Mouse (Mus musculus) frontal cortex, adult (tissue): ENCODE results near the gene Got1.

Experiments used
- ATAC-seq: cut with Nextera tagmentation; 2 replicates; pipeline ENCODE4 v1.9.2; 2017; ENCODE audit warnings: mild to moderate bottlenecking, moderate library complexity, mixed read lengths; ENCODE audit not compliant: low TSS enrichment

Got1 gene

DNA sequence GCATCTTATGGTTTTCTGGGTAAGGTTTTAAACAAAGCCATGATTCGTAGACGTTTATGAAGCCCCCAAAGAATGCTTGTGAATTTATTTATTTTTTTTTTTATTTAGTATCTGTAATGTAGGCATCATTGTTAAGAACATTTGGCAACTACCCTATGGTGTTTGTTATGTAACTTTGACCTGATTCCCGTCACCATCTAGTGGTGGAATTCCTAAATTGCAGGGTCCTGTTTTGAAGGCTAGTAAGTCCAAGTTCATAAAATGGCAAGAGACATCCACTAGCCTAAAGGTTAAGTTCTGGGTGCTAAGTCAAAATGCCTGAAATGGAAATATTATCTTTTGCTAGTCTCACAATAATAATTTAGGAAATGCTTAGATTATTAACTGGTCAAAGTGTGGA is 37.0 kb downstream of the Got1 start:
- no peak for ATAC-seq

DNA sequence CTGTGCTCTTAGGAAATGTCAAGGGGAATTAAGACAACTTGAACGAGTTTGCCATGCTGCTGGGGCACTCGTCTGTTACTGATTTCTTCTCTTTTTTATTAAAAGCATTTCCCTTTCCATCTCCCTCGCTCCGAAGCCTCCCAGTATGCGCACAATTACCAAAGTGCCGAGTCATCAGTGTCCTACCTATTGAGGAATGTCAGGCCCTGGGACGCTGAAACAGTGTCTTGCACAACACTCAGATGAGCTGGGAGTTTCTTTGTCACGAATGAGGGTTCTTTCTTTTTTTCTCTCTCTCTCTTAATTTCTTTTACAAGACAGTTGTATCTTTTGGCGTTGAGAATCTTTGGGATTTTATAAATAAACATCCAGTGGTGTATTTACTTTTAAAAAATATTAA is 43.9 kb downstream of the Got1 start:
- no peak for ATAC-seq

DNA sequence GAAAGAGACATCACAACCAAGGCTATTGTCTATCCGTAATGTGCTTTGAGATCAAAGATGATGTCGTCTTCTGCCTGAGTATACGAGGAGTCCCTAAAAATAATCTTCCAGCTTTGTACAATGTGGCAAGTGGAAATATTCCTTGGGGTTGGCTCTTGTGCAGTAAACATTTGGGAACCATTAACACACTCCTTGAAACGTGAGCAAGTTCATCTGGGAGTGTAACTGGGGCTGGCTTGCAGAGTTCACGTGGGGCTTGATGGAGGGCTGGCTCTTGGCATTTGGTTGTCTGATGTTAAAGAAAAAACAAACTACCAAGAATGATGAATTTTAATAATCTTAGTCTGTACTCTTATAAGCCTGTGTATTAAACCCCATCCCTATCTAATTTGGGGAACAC is 45.0 kb downstream of the Got1 start:
- no peak for ATAC-seq

DNA sequence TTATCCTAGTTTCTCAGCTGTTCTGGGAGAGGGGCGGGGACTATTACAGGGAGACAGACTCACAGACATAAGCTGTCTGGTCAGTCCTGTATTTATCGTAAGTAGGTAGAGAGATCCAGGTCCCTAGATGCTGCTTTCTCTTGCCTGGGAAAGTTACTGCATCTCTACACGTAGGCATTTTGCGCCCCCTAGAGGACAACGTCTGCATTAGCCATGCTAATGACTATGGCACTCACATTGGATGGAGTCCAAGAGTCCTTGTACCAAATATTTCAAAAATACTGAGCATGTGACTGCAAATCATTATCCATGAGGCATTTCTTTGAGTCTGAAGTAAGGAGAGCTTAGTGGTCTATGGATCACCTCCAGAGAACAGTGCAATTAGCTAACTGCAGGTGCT is 45.5 kb downstream of the Got1 start:
- peak; percentile 79 for ATAC-seq

DNA sequence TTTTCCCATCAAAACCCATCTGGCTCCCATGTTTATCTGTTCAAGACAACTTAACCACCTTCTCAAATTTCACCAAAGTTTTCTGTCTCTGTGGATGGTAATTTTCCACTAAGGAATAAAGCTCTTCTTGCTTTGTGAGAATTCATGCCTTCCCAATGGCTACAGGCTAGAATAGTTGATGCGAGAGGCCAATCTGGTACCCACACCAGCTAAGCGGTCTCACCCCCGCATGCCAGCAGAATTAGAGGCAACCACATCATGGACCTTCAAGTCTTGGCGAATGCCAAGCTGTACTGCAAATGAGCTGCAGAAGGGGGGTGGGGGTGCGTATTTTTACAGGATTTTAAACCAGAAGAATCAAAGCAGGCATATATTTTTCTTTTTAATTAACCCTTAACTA is 47.0 kb downstream of the Got1 start:
- no peak for ATAC-seq

DNA sequence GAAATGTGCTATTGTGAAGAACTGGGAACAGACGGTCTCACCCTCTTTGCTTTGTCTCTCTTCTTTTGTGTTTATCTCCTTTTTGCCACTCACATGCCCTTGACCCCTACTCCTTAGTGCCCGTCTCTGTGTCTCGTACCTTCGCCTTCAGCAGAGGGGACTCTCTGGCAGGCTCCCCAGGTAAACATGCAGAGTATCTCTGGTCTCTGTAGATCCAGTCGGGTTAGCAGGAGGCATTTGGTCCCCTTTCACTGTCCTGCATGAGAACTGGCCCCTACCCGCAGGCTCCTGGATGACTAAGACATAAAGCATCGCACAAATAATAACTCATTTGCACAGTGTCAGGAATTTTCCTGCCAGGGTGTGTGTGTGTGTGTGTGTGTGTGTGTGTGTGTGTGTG is 48.3 kb downstream of the Got1 start:
- no peak for ATAC-seq

DNA sequence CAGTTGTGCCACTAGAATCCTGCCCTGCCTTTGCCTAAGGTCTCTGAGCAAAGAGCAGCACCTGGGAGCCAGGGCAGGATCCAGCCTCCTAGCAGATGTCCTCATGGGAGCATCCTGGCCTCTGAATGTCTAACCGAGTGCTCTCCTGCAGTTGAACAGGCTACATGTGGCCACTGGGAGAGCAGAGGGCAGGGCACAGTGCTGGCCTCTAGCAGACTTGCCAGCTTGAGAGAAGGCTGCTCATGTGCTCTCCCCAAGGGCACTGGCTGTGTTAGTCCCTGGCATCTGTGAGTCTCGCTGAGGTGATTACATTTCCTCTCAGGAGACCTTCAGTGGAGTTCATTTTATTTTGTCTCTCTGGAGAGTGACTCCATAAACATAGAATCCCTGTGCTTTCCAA is 48.8 kb downstream of the Got1 start:
- ATAC-seq = no peak

DNA sequence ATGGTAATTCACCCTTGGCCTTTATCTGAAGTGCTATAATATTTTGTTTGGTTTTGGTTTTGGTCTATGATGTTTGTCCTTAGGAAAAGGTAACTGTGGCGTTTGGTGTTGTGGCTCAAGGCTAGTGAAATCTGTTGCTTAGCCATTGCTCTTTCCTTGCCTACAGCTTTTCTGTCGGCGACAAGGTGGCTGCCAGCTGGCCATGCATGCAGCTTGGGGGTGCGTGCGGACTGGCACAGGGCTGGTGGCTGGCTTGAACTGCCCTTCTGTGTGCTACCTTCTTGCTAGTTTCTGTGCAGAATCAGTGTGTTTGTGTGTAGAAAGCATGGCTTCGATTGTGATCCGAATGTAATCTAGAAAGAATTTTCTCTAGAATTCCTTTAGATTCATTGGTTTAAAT is 51.6 kb downstream of the Got1 start:
- no peak for ATAC-seq

DNA sequence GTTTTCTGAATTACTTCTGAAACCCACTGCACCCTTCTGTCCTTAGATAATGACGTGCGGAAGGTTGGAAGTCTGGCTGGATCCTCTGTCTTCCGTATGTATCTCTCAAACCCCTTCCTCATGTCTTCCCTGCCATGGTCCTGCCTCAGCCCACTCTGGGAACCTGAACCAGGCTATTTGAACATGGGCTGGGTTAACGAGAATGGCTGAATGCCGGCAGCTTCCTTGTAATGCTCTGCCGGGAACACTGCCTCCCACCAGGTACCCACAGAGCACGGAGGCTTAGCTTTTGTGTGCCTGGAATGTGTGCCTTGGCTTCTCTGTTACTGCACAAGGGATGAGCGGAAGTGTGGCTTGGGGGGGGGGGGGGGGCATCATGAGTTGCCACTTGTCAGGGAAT is 52.1 kb downstream of the Got1 start:
- peak; percentile 25; the same call in 1 of the 2 replicates for ATAC-seq

DNA sequence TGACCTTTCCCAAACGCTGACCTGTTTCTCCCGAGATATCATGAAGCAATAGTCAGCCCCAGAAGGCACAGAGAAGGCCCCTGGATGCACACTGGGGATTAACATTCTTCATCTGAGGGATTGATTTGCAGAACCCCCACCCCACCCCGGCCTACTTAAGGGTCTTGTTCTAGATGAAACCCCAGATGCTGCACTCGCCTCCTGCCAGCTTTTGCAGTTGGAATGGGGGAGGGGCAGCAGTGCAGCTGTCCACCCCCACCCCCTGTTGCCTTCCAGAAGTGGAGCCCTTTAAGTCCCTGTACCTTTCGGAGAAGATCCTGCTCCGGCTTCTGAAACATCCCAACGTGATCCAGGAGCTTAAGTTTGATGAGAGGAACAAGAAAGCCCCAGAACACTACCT is 55.1 kb downstream of the Got1 start:
- no peak for ATAC-seq

DNA sequence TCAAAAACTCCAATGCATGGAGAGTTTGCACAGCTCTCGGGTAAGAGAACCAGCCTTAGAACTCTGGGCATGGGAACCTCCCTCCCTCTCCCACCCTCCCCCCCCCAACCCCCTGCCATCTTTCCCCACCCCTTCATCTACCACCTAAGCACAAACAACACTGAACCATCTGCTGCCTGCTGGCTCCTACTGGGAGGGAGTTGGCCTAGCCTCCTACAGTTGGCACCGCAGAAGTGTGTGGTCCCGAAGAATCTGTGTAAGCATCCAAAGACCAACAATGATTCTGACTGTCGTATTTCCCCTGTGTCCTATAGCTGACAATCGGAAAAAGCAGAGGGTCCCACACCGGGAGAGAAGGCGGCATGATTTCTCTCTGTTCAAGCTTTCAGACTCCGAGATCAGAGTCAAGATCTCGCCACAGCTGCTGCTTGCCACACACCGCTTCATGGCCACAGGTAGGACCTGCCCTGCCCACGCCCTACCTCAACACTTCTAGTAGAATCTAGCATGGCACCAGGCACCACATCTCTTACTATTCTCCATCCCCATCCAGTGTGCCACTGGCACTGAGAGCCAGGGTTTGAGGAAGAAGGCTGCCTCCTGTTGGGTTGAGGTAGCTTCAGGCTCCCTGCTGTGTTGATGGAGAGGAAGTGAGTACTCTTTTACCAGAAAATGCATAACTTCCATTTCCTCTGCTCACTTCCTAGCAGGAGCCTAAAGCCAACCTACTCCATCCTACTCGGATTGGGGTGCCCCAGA is 56.3 kb downstream of the Got1 start:
- peak; percentile 81 for ATAC-seq

DNA sequence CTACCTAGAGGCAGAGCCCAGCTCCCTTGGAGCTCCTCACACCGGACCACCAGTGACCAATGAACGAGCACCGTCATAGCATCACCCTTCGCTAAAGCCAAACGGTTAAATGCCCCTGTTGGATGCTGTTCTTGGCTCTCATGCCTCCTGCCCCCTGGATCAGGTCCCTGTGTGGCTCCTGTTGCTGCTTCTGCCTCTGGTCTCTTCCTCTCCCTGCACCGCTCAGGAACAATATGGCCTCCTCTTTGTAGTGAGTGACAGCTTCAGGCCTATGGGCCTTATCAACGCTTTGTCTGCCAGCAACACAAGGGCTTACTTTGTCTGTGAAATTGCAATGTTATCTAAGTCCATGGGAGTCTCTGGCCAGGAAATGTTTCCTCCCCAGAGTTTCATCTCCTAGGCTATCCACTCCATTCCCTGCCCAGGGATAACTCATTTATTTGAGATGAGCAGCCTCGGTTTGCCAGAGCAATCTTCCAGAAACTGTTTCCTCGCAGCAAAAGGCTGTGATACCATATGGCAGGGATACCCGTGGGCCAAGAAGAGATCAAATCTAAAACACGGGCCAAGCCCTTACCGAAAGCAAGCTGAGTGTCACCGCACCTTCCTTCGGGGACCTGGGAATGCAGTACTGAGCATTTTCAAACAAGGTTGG is 58.7 kb downstream of the Got1 start:
- no peak for ATAC-seq

DNA sequence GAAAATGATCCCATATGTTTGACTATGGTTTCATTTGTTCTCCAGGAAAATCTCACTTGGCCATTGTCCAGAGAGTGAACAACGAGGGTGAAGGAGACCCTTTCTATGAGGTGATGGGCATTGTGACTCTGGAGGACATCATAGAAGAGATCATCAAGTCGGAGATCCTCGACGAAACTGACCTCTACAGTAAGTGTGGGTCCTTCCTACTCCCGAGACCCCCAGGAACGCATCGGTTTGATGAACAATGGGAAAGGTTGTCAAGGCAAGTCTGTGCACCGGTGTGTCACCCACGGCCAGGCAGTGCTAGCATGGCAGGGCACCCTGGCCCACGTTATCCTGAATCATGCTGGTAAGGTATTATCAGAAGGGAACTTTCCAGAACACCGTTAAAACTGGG is 59.3 kb downstream of the Got1 start:
- no peak for ATAC-seq

DNA sequence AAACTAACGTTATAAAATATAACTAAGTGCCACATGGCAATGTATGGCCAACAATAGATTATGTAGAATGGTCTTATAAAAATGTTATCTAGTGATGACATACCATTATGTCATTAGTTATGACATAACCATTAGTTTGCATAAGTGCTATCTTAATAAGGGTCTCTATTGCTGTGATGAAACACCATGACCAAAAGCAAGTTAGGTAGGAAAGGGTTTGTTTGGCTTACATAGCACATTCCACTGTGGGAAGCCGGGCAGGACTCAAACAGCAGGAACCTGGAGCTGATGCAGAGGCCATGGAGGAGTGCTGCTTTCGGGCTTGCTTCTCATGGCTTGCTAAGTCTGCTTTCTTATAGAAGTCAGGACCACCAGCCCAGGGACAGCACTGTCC is 60.1 kb downstream of the Got1 start:
- no peak for ATAC-seq

DNA sequence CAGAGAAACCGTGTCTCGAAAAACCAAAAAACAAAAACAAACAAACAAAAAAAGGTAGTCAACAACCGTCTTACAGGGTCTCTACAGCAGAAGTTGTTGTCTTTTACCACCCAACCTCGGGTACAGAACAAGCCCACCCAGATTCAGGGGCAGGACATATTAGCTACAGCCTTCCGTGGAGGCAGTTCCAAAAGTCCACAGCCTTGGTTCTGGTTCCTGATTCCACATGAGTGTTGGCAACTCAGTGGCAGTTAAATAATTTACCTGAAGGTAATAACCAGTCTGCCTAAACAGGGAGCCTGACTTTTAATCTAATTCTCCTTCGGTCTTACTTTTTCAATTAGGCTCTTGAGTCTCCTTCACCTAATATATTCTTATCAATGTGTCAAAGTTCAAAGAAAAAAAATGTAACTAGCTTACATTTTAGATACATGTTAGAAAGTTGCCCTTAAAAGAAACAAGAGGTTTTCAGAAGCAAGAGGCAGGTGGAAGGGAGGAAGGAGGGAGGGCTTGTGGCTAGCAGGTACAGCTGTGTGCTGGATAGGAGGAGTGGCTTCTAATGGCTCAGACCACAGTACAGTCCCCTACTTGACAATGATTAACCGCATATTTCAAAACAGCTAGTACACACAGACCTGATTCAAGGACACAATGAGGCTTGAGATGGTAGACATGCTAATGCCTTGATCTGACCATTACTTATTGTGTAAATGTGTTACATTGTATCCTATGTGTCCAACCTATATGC is 60.7 kb downstream of the Got1 start:
- no peak for ATAC-seq

DNA sequence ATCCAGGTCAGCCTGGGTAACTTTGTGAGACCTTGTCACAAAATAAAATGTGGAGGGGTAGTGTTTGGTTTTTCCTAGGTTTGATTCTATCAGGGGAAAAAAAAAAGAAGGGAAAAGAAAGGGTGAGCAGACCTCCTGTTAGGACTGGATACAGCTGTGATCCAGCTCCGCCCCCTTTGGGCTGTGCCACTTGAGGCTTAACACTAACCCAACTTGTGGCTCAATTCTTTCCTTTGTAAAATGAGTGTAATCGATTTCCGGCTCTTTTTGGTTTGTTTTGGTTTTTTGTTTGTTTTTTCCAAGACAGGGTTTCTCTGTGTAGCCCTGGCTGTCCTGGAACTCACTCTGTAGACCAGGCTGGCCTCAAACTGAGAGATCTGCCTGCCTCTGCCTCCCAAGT is 62.3 kb downstream of the Got1 start:
- ATAC-seq = no peak

DNA sequence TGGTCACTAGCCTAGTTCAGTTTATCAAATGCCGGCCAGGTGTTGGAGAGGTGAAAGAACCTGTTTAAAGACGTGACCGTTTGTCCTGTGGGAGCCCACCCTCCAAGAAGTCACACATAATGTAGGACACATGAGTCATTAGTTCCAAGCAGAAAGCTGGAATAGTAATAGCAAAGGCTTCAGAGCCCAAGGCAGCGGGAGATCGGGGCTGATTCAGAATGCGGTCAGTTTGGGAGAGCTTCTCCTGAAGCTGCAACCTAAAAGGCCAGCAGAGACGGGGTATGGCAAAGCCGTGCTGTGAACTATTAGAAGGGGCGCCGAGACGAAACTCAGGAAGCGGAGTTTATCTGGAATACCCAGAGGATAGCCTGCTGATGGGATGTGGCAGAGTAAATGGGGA is 63.9 kb downstream of the Got1 start:
- peak; percentile 24; the same call in 1 of the 2 replicates for ATAC-seq

DNA sequence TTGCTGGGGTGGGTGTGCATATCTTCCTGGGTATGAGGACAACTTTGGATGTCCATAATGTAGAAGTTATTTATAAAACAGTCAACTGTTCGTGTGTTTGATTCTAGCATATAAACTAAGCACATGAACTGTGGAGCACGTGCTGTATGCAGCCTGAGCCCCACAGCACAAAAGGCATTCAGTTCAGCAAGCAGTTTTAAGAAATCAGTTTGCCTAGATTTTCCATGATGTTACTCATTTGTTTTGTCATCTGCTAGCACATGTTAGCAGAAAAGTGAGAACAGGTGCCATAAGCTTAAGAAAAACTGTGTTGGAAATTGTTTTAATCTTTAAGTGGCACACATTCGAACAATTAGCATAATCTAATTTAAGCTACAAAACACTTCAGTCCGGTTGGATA is 64.5 kb downstream of the Got1 start:
- ATAC-seq = peak; percentile 60; the same call in 1 of the 2 replicates

DNA sequence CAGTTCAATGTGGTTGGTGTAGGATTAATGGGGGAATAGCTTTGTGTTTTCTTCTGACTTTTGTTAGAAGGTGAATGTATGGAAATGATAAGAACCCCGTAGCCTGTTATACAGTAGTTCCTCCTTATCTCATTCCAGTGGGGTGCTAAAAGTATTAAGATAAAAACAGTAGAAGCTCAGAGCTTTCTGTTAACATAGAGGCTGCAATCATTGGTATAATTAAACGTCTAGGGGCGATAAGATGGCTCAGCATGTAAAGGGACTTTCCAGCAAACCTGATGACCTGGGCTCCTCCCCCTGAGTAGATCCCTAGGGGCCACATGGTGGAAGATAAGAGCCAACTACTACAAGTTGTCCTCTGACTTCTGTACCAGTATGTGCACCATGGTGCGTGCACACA is 71.4 kb downstream of the Got1 start:
- ATAC-seq = no peak

DNA sequence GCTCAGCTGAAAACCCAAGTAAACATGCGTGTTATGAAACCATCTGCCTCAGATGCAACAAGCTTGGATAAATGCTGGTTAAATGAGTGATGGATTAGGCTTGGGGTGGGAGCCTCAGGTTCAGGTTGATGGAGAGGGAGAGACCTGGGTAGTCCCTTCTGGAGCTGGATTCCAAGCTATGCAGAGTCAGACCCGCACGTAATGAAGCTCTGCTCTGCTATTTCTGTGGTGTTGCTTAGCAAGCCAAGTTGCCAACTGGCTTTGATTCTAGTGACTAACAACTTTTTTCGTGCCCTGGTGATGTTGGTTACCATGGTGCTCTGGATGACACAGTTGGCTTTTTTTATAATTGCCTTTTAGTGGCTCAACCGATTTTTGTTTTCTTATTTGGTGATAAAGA is 72.2 kb downstream of the Got1 start:
- ATAC-seq = peak; percentile 83

DNA sequence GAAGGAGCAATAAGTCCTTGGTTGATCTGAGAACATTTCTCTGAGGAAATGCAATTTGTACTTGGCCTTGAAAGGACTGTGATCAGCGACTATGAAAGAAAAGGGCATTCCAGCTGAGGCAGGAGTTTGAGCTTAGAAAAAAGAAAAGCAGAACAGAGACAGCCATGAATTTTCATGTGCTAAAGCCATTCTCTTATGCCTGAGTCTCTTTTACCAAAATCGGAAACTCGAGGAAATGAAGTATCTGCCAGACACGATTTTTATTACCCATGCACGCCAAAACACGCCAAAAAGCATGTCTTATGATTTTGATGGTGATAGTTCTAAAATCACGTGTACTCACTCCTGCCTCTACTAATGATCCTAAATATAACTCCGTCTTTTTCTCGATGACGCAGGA is 72.8 kb downstream of the Got1 start:
- ATAC-seq = peak; percentile 33
